Mouse (Mus musculus) midbrain, embryonic 14.5 days (tissue): ENCODE data around the gene Angptl4. TPM values are rescaled to one million over a fixed set of nuclear protein-coding genes. Genes with fewer than 3 reads are reported as not detected.

Experiments
- ATAC-seq: fragments of 200-750 bp; cut with Nextera tagmentation; 2 replicates; pipeline ENCODE4 v1.8.0; 2017; ENCODE audit warnings: moderate number of reproducible peaks, moderate library complexity; ENCODE audit not compliant: low FRiP score, low TSS enrichment
- DNase-seq: peaks from one replicate; pipeline ENCODE4 v3.0.0-alpha.2; 2015
- H3K27ac ChIP-seq: fragments of 300-500 bp; sonication (generic); replicated peaks from 2 replicates; pipeline ENCODE4 v1.5.1; 2014; ENCODE audit warnings: mild to moderate bottlenecking, low read depth, low read length, moderate library complexity
- H3K27me3 ChIP-seq: fragments of 300-500 bp; sonication (generic); 2 replicates; pipeline ENCODE4 v1.6.1; 2014; ENCODE audit warnings: low read length, control low read depth, mixed read lengths; ENCODE audit not compliant: control insufficient read depth, insufficient read depth
- H3K36me3 ChIP-seq: fragments of 300-500 bp; sonication (generic); 2 replicates; pipeline ENCODE4 v1.6.1; 2014; ENCODE audit warnings: low read length, control low read depth; ENCODE audit not compliant: control insufficient read depth, insufficient read depth
- H3K4me1 ChIP-seq: fragments of 300-500 bp; sonication (generic); 2 replicates; pipeline ENCODE4 v1.6.1; 2014; ENCODE audit warnings: mild to moderate bottlenecking, antibody characterized with exemption, low read length, control low read depth; ENCODE audit not compliant: control insufficient read depth, insufficient read depth
- H3K4me2 ChIP-seq: fragments of 300-500 bp; sonication (generic); 2 replicates; pipeline ENCODE4 v1.6.1; 2014; ENCODE audit warnings: mild to moderate bottlenecking, low read length, moderate library complexity
- H3K4me3 ChIP-seq: fragments of 300-500 bp; sonication (generic); replicated peaks from 2 replicates; pipeline ENCODE4 v1.5.1; 2014; ENCODE audit warnings: low read depth, low read length
- H3K9ac ChIP-seq: fragments of 300-500 bp; sonication (generic); replicated peaks from 2 replicates; pipeline ENCODE4 v1.6.1; 2014; ENCODE audit warnings: mild to moderate bottlenecking, low read length, moderate library complexity
- H3K9me3 ChIP-seq: fragments of 300-500 bp; sonication (generic); 2 replicates; pipeline ENCODE4 v1.6.1; 2016; ENCODE audit warnings: low read length, control low read depth, mixed read lengths; ENCODE audit not compliant: control insufficient read depth
- WGBS: fragments of 180-500 bp; shearing (Covaris S2); extraction: QIAGEN DNeasy Blood & Tissue Kit; methylation state at CpG from one replicate; pipeline ENCODE4 v1.1.7; 2014; 5-methylcytosine and 5-hydroxymethylcytosine counted together
- polyA plus RNA-seq: library from polyadenylated mRNA; unstranded; fragments of >200 nt; fragmentation: Nextera tagmentation; extraction: Ambion mirVana; gene quantifications from 2 replicates; pipeline ENCODE4 v1.2.1, GENCODE M21; 2014

Gene Angptl4
- polyA plus RNA-seq, 1 experiment from 2014 or later = 18.4 TPM

DNA sequence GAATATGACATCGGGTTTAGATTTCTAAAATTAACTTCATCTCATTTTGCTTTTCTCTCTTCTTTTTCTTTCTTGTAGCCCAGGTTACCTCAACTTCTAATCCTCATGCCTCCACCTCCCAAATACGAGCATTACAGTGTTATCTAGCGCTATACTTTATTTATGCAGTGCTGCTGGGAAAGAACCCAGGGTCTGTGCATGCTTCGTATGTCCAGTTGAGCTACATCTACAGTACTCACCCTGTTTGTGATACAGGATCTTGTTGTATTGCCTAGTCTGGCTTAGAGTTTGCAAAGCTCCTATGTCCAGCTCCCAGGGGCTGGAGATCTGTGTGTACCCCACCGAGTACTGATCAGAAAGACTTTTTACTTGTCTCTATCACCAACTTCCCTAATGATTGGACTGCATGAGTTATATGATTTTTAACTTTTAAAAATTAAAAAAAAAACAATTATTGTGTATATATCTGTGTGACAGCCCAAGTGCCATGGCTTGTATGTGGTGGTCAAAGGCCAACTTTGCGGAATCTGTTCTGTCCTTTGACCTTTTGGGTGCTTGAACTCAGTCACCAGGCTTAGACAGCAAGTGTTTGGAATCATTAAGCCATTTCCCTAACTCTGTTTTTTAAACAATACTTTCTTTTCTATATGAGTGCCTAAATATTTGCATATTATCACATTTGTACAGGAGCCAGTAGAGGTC lies 7.6 kb downstream of the Angptl4 start:
- H3K27me3 ChIP-seq = no peaks in the 10 kb centered on the region
- no peak overlapping the region for H3K27ac ChIP-seq
- no peaks in the 10 kb centered on the region for H3K4me1 ChIP-seq
- no peak overlapping the region for H3K4me2 ChIP-seq
- H3K36me3 ChIP-seq = no peaks in the 10 kb centered on the region
- H3K9me3 ChIP-seq = no peaks in the 10 kb centered on the region
- H3K9ac ChIP-seq = no peak overlapping the region
- H3K4me3 ChIP-seq = no peak overlapping the region
- ATAC-seq = no peak
- no peak for DNase-seq
- 92% methylated on average over 6 of the region's 6 CpGs for WGBS

DNA sequence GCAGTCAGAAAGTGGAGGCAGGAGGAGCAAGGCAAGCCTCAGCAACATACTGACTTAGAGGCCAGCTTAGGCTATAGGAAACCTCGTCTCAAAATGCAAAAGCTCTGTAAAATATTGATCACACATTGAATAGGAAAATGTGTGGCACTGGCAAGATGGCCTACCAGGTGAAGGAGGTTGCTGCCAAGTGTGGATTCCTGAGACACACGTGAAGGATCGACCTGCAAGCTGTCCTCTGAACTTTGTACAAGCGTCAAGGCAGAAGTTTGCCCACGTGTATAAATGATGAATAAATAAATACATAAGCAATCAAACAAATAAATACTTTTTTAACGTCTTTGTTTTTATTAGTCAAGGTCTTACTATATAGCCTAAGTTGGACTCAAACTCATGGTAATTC lies 8.2 kb downstream of the Angptl4 start:
- no peak for ATAC-seq
- DNase-seq = no peak
- Histone ChIP-seq H3K4me3 (no peak overlapping the region), H3K36me3 (no peaks in the 10 kb centered on the region), H3K4me2 (no peak overlapping the region), H3K9ac (no peak overlapping the region), H3K4me1 (no peaks in the 10 kb centered on the region), H3K9me3 (no peaks in the 10 kb centered on the region), H3K27me3 (no peaks in the 10 kb centered on the region), H3K27ac (no peak overlapping the region)
- WGBS = 83% methylated on average over 6 of the region's 6 CpGs

- H3K27ac ChIP-seq = no peak overlapping the region
- no peak overlapping the region for H3K9ac ChIP-seq
- no peak overlapping the region for H3K4me3 ChIP-seq
- DNase-seq = no peak
- 89% methylated on average over 4 of the region's 4 CpGs for WGBS
- no peaks in the 10 kb centered on the region for H3K9me3 ChIP-seq
- no peaks in the 10 kb centered on the region for H3K4me1 ChIP-seq
- no peaks in the 10 kb centered on the region for H3K36me3 ChIP-seq
- H3K27me3 ChIP-seq = no peaks in the 10 kb centered on the region
- no peak for ATAC-seq
- H3K4me2 ChIP-seq = no peak overlapping the region
Measured at GRCm38 (mm10) chr17:33771617-33772016, 10.0 kb downstream of the Angptl4 start.

DNA sequence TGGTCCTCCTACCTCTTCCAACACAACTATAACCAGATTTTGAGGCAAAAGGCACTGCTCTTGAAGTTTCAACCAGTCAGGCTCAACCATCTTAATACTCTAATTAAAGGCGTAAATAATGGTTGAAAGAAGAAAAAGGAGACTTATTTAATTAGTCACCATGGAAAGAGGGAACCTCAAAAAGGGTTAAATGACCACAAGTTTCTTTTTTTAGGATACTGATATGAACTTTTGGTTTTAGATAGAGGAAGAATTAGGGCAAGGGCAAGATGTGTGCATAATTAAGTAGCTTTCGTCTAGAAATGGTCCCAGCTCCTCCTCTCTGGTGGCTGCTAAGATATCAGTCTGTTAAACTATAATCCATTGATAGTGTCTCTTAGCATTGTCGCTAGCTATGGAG lies 15.2 kb downstream of the Angptl4 start:
- Histone ChIP-seq H3K9ac (no peak overlapping the region), H3K36me3 (no peaks in the 10 kb centered on the region), H3K4me2 (no peak overlapping the region), H3K4me3 (no peak overlapping the region), H3K9me3 (no peaks in the 10 kb centered on the region), H3K4me1 (no peaks in the 10 kb centered on the region), H3K27me3 (no peaks in the 10 kb centered on the region), H3K27ac (no peak overlapping the region)
- DNase-seq (no peak), ATAC-seq (no peak)
- WGBS = 78% methylated on average over 3 of the region's 3 CpGs

GRCm38 (mm10) chr17:33760255-33761165 lies 21.1 kb downstream of the Angptl4 start, which contains the start of gene Rab11b:
Gene Rab11b (minus strand): TSS chr17:33760530.
- Histone ChIP-seq H3K4me1 (peaks cover 39% of the 10 kb centered on the region), H3K9ac (peak within 1 kb of the TSS; percentile 93), H3K9me3 (no peaks in the 10 kb centered on the region), H3K4me3 (peak within 1 kb of the TSS; percentile 84), H3K36me3 (no peaks in the 10 kb centered on the region; the same call in 1 of the 2 replicates), H3K27me3 (no peaks in the 10 kb centered on the region), H3K4me2 (peak within 1 kb of the TSS; percentile 79), H3K27ac (peak within 1 kb of the TSS; percentile 99)
- DNase-seq = peak; percentile 100
- WGBS = 3% methylated on average over 35 of the region's 35 CpGs
- ATAC-seq = peak; percentile 99

DNA sequence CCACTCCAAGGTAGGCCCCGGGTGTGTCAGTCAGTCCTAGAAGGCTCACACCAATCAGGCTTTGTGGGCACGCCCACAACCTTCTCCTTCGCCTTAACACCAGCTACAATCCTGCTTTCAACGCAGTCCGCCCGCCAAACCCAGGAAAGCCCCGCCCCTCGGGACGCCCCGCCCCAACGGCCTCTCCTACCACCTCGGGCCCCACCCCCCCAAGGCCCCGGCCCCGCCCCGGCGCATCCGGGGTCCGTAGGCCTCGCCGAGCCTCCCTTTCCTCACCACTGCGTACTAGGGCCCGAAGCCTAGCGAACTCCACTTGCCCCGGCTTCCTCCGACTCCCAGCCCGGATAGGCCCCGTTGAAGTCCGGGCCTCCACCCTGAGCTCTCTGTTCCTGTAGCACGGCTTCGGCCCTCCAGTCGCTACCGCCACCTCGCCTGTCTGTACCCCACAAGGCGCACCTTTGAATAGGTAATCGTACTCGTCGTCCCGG lies 21.8 kb downstream of the Angptl4 start:
- Histone ChIP-seq H3K27ac (peak overlapping the region; percentile 99), H3K4me3 (peak overlapping the region; percentile 84), H3K9ac (peak overlapping the region; percentile 93), H3K27me3 (no peaks in the 10 kb centered on the region), H3K4me1 (peaks cover 44% of the 10 kb centered on the region), H3K36me3 (no peaks in the 10 kb centered on the region; the same call in 1 of the 2 replicates), H3K4me2 (peak overlapping the region; percentile 79), H3K9me3 (no peaks in the 10 kb centered on the region)
- peak; percentile 88 for DNase-seq
- ATAC-seq = peak; percentile 82
- 1% methylated on average over 36 of the region's 38 CpGs for WGBS

GRCm38 (mm10) chr17:33757231-33757630 lies 24.4 kb downstream of the Angptl4 start:
- Histone ChIP-seq H3K4me3 (no peak overlapping the region), H3K4me1 (peaks cover 44% of the 10 kb centered on the region), H3K9me3 (no peaks in the 10 kb centered on the region), H3K27me3 (no peaks in the 10 kb centered on the region), H3K4me2 (peak overlapping the region; percentile 2; the same call in 1 of the 2 replicates), H3K9ac (no peak overlapping the region; the same call in 1 of the 2 replicates), H3K36me3 (no peaks in the 10 kb centered on the region; the same call in 1 of the 2 replicates), H3K27ac (no peak overlapping the region)
- no peak for ATAC-seq
- DNase-seq = no peak
- WGBS = 77% methylated on average over 4 of the region's 4 CpGs

DNA sequence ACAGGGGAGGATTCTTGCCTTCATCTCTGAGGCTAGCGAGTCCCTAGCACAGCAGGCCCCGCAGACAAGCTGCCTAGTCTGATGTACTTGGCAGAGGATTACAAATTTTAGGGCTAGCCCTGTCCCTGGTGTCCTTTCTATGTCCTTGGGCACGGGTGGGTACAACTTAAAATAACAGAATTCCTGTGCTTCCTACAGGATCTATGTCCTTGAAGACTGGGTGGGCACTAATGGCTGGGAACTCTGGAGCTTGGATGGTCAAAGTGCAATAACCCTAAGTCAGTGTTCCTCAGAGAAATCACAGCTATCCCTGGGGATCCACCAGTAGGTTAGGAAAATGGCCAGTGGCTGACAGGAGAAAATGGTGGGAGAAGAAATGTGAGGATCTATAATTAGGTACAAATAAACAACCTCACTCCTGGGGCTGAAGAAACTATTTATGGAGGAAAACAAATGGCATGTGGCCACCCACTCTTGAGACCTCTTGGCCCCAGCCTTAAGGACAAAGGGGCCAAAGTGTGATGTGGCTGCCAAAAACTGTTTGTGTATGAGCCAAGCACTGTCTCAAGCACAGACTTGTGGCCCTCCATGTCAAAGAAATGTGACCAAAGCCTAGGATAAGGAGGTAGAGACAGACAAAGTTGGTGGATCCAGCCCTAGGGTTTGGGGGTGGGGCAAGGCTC lies 25.4 kb downstream of the Angptl4 start:
- H3K4me1 ChIP-seq = peaks cover 44% of the 10 kb centered on the region
- ATAC-seq (no peak), DNase-seq (no peak)
- H3K36me3 ChIP-seq = peaks cover under 1% of the 10 kb centered on the region; the same call in 1 of the 2 replicates
- no peaks in the 10 kb centered on the region for H3K9me3 ChIP-seq
- 86% methylated on average over 3 of the region's 3 CpGs for WGBS
- H3K4me3 ChIP-seq = no peak overlapping the region
- no peaks in the 10 kb centered on the region for H3K27me3 ChIP-seq
- no peak overlapping the region for H3K9ac ChIP-seq
- no peak overlapping the region for H3K4me2 ChIP-seq
- H3K27ac ChIP-seq = no peak overlapping the region
